Mouse (Mus musculus): ENCODE measurements at regions not wholly inside any gene's neighbourhood (a gene's known extent, or its start where the extent isn't known, plus 50 kb on each side); places are given as distances from the start of the nearest gene placed in this dataset.

GRCm38 (mm10) chr14:104676810-104677209 is 154.4 kb upstream of the Rnf219 start:
- DNase-seq (ENCODE audit: low read depth, low spot score), result no peak

GRCm38 (mm10) chr14:104661696-104662095 is 139.3 kb upstream of the Rnf219 start:
- DNase-seq (ENCODE audit: low read depth, low spot score), result no peak

GRCm38 (mm10) chr14:104658751-104659150 is 136.3 kb upstream of the Rnf219 start:
- no peak for DNase-seq (ENCODE audit: low read depth, low spot score)

DNA sequence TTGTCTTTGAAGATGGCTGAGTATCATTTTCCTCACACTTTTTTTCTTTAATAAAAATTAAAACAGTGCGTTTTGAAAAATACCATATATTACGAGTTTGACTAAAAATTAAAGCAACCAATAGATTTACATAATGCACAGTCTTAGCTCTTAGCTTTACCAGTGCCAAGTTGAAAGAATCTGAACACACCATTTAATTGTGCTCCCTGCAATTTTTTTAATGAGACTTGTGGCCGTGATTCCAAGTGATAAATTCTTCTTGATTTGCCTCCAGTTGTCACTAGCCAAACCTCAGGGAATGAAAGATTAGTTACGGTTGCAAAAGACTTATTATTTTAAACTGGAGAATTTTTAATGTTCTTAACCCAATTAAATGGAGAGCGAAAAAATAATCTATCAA is 127.5 kb upstream of the Rnf219 start:
- no peak for DNase-seq (ENCODE audit: low read depth, low spot score)

DNA sequence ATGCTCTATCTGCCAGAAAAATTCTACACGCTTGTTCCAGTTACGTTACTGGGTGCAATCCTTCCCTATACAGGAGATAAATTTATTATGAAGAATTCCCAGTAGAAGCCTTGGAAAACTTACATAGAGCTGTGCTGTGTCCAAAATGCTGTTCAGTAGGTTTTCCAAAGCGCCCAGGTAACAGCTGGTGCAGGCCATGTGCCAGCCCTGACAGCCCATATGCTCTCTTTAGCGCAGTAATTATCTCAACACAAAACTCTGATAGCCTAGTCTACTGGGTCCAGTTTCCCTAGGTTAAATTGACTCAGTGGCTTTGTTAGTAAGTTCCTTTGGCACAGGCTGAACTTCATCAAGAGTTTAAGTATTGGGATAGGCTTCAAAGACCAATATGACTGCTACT is 122.2 kb upstream of the Rnf219 start:
- no peak for DNase-seq (ENCODE audit: low read depth, low spot score)

DNA sequence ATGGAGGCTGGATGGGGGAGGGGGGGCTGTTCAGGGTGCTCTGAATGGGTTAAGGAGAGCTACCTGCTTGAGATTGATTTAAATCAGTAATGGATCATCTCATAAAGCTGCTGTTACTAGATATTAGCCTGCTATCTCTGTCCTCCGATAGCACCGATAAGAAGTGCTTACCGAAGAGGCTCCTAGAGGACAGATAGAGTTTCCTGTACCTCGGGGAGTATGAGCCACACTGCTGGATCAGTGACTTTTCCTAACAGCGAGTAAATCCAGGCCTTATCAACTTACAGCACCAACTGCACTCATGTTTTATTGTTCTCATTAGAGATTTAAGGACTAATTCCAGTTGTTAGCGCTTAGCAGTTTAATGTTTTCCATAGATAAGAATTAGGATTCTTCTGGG is 120.3 kb upstream of the Rnf219 start:
- no peak for DNase-seq (ENCODE audit: low read depth, low spot score)

- no peak for DNase-seq (ENCODE audit: low read depth, low spot score)
Measured at GRCm38 (mm10) chr14:104639300-104639699, 116.9 kb upstream of the Rnf219 start.

GRCm38 (mm10) chr14:104611467-104611866 is 89.0 kb upstream of the Rnf219 start:
- no peak for DNase-seq (ENCODE audit: low read depth, low spot score)

- no peak for DNase-seq (ENCODE audit: low read depth, low spot score)
Measured at GRCm38 (mm10) chr14:104610378-104610777, 87.9 kb upstream of the Rnf219 start.

DNA sequence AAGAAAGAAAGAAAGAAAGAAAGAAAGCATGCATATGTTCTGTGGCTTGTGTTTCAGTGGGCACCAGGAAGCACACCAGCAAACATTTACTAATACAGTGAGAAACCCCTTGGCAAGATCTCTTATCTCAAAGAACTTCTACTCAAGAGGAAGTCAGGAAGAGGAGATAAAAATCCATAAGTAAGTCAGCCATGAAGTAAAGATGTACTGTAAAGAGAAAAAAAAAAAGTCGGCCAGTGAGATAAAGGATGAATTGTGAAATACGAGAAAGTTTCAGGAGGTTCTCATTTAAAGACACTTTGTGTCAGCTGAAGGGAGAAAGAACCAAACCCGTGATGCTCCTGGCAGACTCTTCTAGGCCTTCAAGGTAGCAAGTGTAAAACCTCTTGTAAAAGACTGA is 72.4 kb upstream of the Rnf219 start:
- DNase-seq (ENCODE audit: low read depth, low spot score), result no peak

All from brain, embryonic 18.5 days (tissue).